Mouse (Mus musculus) heart, adult 2 months (tissue): ENCODE data around the gene Defb15. TPM values are rescaled to one million over a fixed set of nuclear protein-coding genes. Genes with fewer than 3 reads are reported as not detected.

Experiments used
- DNase-seq, 2 experiments: peaks; one replicate each; pipeline ENCODE4 v3.0.0; 2021
- H3K27ac ChIP-seq: fragments of 200-600 bp; 2 replicates; pipeline ENCODE4 v1.8.1; 2022
- H3K27me3 ChIP-seq: fragments of 200-500 bp; 2 replicates; pipeline ENCODE4 v1.6.1; 2012; ENCODE audit warnings: mild to moderate bottlenecking, low read length, inconsistent platforms, mixed read lengths; ENCODE audit not compliant: control insufficient read depth, insufficient read depth
- H3K36me3 ChIP-seq: fragments of 200-500 bp; 2 replicates; pipeline ENCODE4 v1.6.1; 2012; ENCODE audit warnings: low read length, inconsistent platforms; ENCODE audit not compliant: control insufficient read depth, insufficient read depth
- H3K4me1 ChIP-seq: fragments of 200-500 bp; 2 replicates; pipeline ENCODE4 v1.6.1; 2011; ENCODE audit warnings: low read length; ENCODE audit not compliant: control insufficient read depth, insufficient read depth
- H3K4me3 ChIP-seq: fragments of 200-600 bp; 2 replicates; pipeline ENCODE4 v1.8.1; 2022
- H3K79me2 ChIP-seq: fragments of 200-500 bp; replicated peaks from 2 replicates; pipeline ENCODE4 v1.6.1; 2012; ENCODE audit warnings: mild to moderate bottlenecking, inconsistent platforms, low read length, moderate library complexity, mixed read lengths; ENCODE audit not compliant: control insufficient read depth, insufficient read depth
- H3K9ac ChIP-seq: fragments of 200-500 bp; 2 replicates; pipeline ENCODE4 v1.6.1; 2012; ENCODE audit warnings: low read depth, mild to moderate bottlenecking, control low read depth, inconsistent platforms, low read length, mixed read lengths
- CTCF ChIP-seq: fragments of 200-600 bp; IDR thresholded peaks from 2 replicates; pipeline ENCODE4 v1.8.1; 2022; ENCODE audit warnings: antibody characterized with exemption, mild to moderate bottlenecking, moderate library complexity
- EP300 ChIP-seq: fragments of 200-500 bp; IDR thresholded peaks from 2 replicates; pipeline ENCODE4 v1.6.1; 2011; ENCODE audit warnings: low read depth, low read length, control low read depth; ENCODE audit not compliant: insufficient read depth
- POLR2A ChIP-seq: fragments of 200-500 bp; IDR thresholded peaks from 2 replicates; pipeline ENCODE4 v1.6.1; 2011; ENCODE audit warnings: mild to moderate bottlenecking, low read depth, low read length, control low read depth; ENCODE audit not compliant: insufficient read depth
- WGBS: fragments of 180-500 bp; shearing (Covaris S2); methylation state at CpG from one replicate; pipeline ENCODE4 v1.1.7; 2018; 5-methylcytosine and 5-hydroxymethylcytosine counted together
- intact Hi-C: fragments of 180-260 bp; cut with DNase I; formaldehyde crosslinking; loops from one replicate; pipeline ENCODE4 v1.15.1; 2025
- long read RNA-seq: library from polyadenylated mRNA; stranded (forward); transcript quantifications from one replicate; pipeline ENCODE4 v2.0.0, GENCODE M21; 2021
- polyA plus RNA-seq: library from polyadenylated mRNA; depleted of rRNA; stranded (reverse); fragments of >200 nt; gene quantifications from 2 replicates; pipeline ENCODE4 v1.2.3, GENCODE M21; 2012; rRNA removed
- total RNA-seq, 2 experiments: library from RNA; stranded (reverse); gene quantifications; 2 replicates each; pipeline ENCODE4 v1.2.3; 2021

Gene Defb15
- total RNA-seq, result not detected
- not detected in 2 replicates for polyA plus RNA-seq
- long read RNA-seq, result 0 reads

- TF ChIP-seq CTCF (no peak), EP300 (no peak), POLR2A (no peak)
These were observed at the start of gene Defb15 for GRCm38 (mm10) chr8:21932610-21933009. Gene Defb15 (minus strand): TSS chr8:21932710.

GRCm38 (mm10) chr8:21981664-21982337 is 49.3 kb upstream of the Defb15 start:
- Histone ChIP-seq H3K27me3 (no peaks in the 10 kb centered on the region), H3K27ac (no peak overlapping the region), H3K4me3 (no peak overlapping the region), H3K4me1 (no peaks in the 10 kb centered on the region), H3K36me3 (no peaks in the 10 kb centered on the region), H3K79me2 (no peaks in the 10 kb centered on the region), H3K9ac (no peak overlapping the region)
- intact Hi-C loops, result no loop called here
- no peak for DNase-seq
- TF ChIP-seq POLR2A (no peak), EP300 (no peak), CTCF (peak; percentile 55)
- WGBS, result 51% methylated on average over 8 of the region's 8 CpGs

More at GRCm38 (mm10) chr8:21932610-21933009, at the start of gene Defb15:
- H3K79me2 ChIP-seq, result no peaks in the 10 kb centered on the region
- no peaks in the 10 kb centered on the region for H3K27me3 ChIP-seq
- no peak within 1 kb of the TSS for H3K4me3 ChIP-seq
- DNase-seq, result no peak
- H3K36me3 ChIP-seq, result no peaks in the 10 kb centered on the region
- H3K27ac ChIP-seq, result no peak within 1 kb of the TSS
- intact Hi-C loops, result no loop called here
- WGBS, result 86% methylated on average over 6 of the region's 6 CpGs
- no peaks in the 10 kb centered on the region for H3K4me1 ChIP-seq
- H3K9ac ChIP-seq, result no peak within 1 kb of the TSS

GRCm38 (mm10) chr8:21978193-21978592 is 45.7 kb upstream of the Defb15 start:
- 61% methylated on average over 4 of the region's 4 CpGs for WGBS
- intact Hi-C loops, result no loop called here
- no peaks in the 10 kb centered on the region for H3K27me3 ChIP-seq
- no peak for DNase-seq
- no peaks in the 10 kb centered on the region for H3K4me1 ChIP-seq
- H3K27ac ChIP-seq, result no peak overlapping the region
- TF ChIP-seq POLR2A (no peak), EP300 (no peak), CTCF (no peak)
- no peak overlapping the region for H3K4me3 ChIP-seq
- no peaks in the 10 kb centered on the region for H3K36me3 ChIP-seq
- H3K79me2 ChIP-seq, result no peaks in the 10 kb centered on the region
- no peak overlapping the region for H3K9ac ChIP-seq

- Histone ChIP-seq H3K36me3 (no peaks in the 10 kb centered on the region), H3K79me2 (no peaks in the 10 kb centered on the region), H3K27ac (no peak within 1 kb of the TSS), H3K27me3 (no peaks in the 10 kb centered on the region), H3K4me1 (no peaks in the 10 kb centered on the region), H3K4me3 (no peak within 1 kb of the TSS), H3K9ac (no peak within 1 kb of the TSS)
- TF ChIP-seq CTCF, result no peak
- no peak for TF ChIP-seq POLR2A
- no peak for TF ChIP-seq EP300
- 82% methylated on average over 3 of the region's 3 CpGs for WGBS
- intact Hi-C loops, result no loop called here
- DNase-seq, result no peak
These were observed 37.0 kb upstream of the Defb15 start, which contains the start of gene Ccdc70 for GRCm38 (mm10) chr8:21969475-21969874. Gene Ccdc70 (plus strand): TSS chr8:21969775.

GRCm38 (mm10) chr8:21966646-21967045 is 34.1 kb upstream of the Defb15 start:
- H3K27ac ChIP-seq, result no peak overlapping the region
- WGBS, result 67% methylated on average over 1 of the region's 1 CpGs
- H3K36me3 ChIP-seq, result no peaks in the 10 kb centered on the region
- H3K79me2 ChIP-seq, result no peaks in the 10 kb centered on the region
- no peaks in the 10 kb centered on the region for H3K27me3 ChIP-seq
- intact Hi-C loops, result no loop called here
- DNase-seq, result no peak
- H3K4me1 ChIP-seq, result no peaks in the 10 kb centered on the region
- H3K4me3 ChIP-seq, result no peak overlapping the region
- H3K9ac ChIP-seq, result no peak overlapping the region
- no peak for TF ChIP-seq POLR2A
- TF ChIP-seq EP300, result no peak
- TF ChIP-seq CTCF, result no peak

- intact Hi-C loops, result no loop called here
- H3K4me1 ChIP-seq, result no peaks in the 10 kb centered on the region
These were observed 25.9 kb upstream of the Defb15 start, which contains the start of gene Fam90a1a for GRCm38 (mm10) chr8:21958414-21958813. Gene Fam90a1a (plus strand): TSS chr8:21958714.

More at GRCm38 (mm10) chr8:21958414-21958813, 25.9 kb upstream of the Defb15 start, which contains the start of gene Fam90a1a:
- H3K79me2 ChIP-seq, result no peaks in the 10 kb centered on the region
- H3K27me3 ChIP-seq, result no peaks in the 10 kb centered on the region
- H3K9ac ChIP-seq, result no peak within 1 kb of the TSS
- TF ChIP-seq CTCF, result no peak
- TF ChIP-seq POLR2A, result no peak
- TF ChIP-seq EP300, result no peak
- H3K36me3 ChIP-seq, result no peaks in the 10 kb centered on the region
- 87% methylated on average over 2 of the region's 2 CpGs for WGBS
- no peak within 1 kb of the TSS for H3K27ac ChIP-seq
- no peak for DNase-seq
- no peak within 1 kb of the TSS for H3K4me3 ChIP-seq
